Mouse (Mus musculus) neutrophil, adult 5-6 weeks (primary cell): ENCODE results near the gene Prrc2b. TPM values are rescaled to one million over a fixed set of nuclear protein-coding genes. Genes with fewer than 3 reads are reported as not detected.

Source experiments
- ATAC-seq: fragments of 151-379, 151-347 bp; 2 replicates; pipeline ENCODE4 v1.8.0; 2017; ENCODE audit warnings: mild to moderate bottlenecking, moderate TSS enrichment; ENCODE audit not compliant: insufficient number of reproducible peaks, poor library complexity, low FRiP score, severe bottlenecking; ENCODE audit errors: extremely low read depth
- total RNA-seq: library from RNA; stranded (forward); fragments of 200-1000 nt; gene quantifications from 2 replicates; pipeline ENCODE4 v1.2.3, GENCODE M21; 2017

The Prrc2b gene
- total RNA-seq, 1 experiment from 2014 or later: 37.0 TPM

GRCm38 (mm10) chr2:32248377-32249361, 97.8 kb downstream of the Prrc2b start:
- no peak for ATAC-seq

GRCm38 (mm10) chr2:32251791-32252527, 101.1 kb downstream of the Prrc2b start:
- ATAC-seq: no peak

GRCm38 (mm10) chr2:32252658-32253057, 101.8 kb downstream of the Prrc2b start:
- ATAC-seq: no peak

GRCm38 (mm10) chr2:32253352-32253751, 102.5 kb downstream of the Prrc2b start:
- ATAC-seq: no peak

GRCm38 (mm10) chr2:32254563-32254962, 103.7 kb downstream of the Prrc2b start:
- no peak for ATAC-seq

- ATAC-seq: no peak
Observed at GRCm38 (mm10) chr2:32256273-32256672, 105.4 kb downstream of the Prrc2b start.

- ATAC-seq: no peak
Observed at GRCm38 (mm10) chr2:32258887-32259533, 108.1 kb downstream of the Prrc2b start.

GRCm38 (mm10) chr2:32259657-32260417, 109.0 kb downstream of the Prrc2b start, which contains the start of gene Uck1:
Gene Uck1 (minus strand): TSS chr2:32260159.
- ATAC-seq: peak; percentile 77

- peak; percentile 36; the same call in 1 of the 2 replicates for ATAC-seq
Observed at GRCm38 (mm10) chr2:32260635-32261034, 109.8 kb downstream of the Prrc2b start.

- ATAC-seq: no peak
Observed at GRCm38 (mm10) chr2:32275823-32276222, 124.9 kb downstream of the Prrc2b start.

- ATAC-seq: no peak
Observed at GRCm38 (mm10) chr2:32282289-32282688, 131.4 kb downstream of the Prrc2b start.

- ATAC-seq: peak; percentile 69; the same call in 1 of the 2 replicates
Observed at GRCm38 (mm10) chr2:32282727-32283126, 131.8 kb downstream of the Prrc2b start.

- ATAC-seq: no peak
Observed at GRCm38 (mm10) chr2:32283986-32284385, 133.1 kb downstream of the Prrc2b start.

Other genes starting within 250 kb of the Prrc2b start
- gene Aif1l, start 200.9 kb upstream of the Prrc2b start, total RNA-seq: 0.35 and 1.1 TPM in 2 replicates
- 50.9 and 57.8 TPM in 2 replicates for gene Nup214, start 176.6 kb upstream of the Prrc2b start, total RNA-seq
- 29.6 and 30.6 TPM in 2 replicates for gene Fam78a, start 66.2 kb upstream of the Prrc2b start, total RNA-seq
- gene Plpp7, start 55.6 kb upstream of the Prrc2b start, total RNA-seq: 0.37 TPM in 1 of 2 replicates, not detected in the other
- gene Pomt1, start 85.5 kb downstream of the Prrc2b start, total RNA-seq: 11.6 and 18.3 TPM in 2 replicates
- gene Uck1, start 109.1 kb downstream of the Prrc2b start, total RNA-seq: 26.0 and 30.3 TPM in 2 replicates
- 70.1 and 88.5 TPM in 2 replicates for gene Golga2, start 136.3 kb downstream of the Prrc2b start, total RNA-seq
- 82.5 and 89.9 TPM in 2 replicates for gene Swi5, start 137.0 kb downstream of the Prrc2b start, total RNA-seq
- 120 and 134 TPM in 2 replicates for gene Ciz1, start 201.2 kb downstream of the Prrc2b start, total RNA-seq
- not detected in 2 replicates for gene Dnm1, start 202.3 kb downstream of the Prrc2b start, total RNA-seq
- 31.8 and 39.5 TPM in 2 replicates for gene 1110008P14Rik, start 230.9 kb downstream of the Prrc2b start, total RNA-seq
- 246 and 252 TPM in 2 replicates for gene Lcn2, start 237.2 kb downstream of the Prrc2b start, total RNA-seq
- gene Ptges2, start 244.8 kb downstream of the Prrc2b start, total RNA-seq: 2.9 and 4.1 TPM in 2 replicates